Mouse (Mus musculus) lung, adult 10 weeks (tissue): ENCODE results near the gene Tfb2m. TPM values are rescaled to one million over a fixed set of nuclear protein-coding genes. Genes with fewer than 3 reads are reported as not detected.

Source experiments
- polyA plus RNA-seq: library from polyadenylated mRNA; stranded (reverse); fragments of 350-450 nt; fragmentation: Illumina TruSeq; extraction: RNeasy Lipid Tissue Mini Kit (QIAGEN cat#74804); gene quantifications from one replicate; pipeline ENCODE4 v1.2.3, GENCODE M21; 2014; ENCODE audit warnings: low read depth, low replicate concordance; ENCODE audit not compliant: insufficient read depth

Tfb2m gene
- 13.5 TPM for polyA plus RNA-seq

DNA sequence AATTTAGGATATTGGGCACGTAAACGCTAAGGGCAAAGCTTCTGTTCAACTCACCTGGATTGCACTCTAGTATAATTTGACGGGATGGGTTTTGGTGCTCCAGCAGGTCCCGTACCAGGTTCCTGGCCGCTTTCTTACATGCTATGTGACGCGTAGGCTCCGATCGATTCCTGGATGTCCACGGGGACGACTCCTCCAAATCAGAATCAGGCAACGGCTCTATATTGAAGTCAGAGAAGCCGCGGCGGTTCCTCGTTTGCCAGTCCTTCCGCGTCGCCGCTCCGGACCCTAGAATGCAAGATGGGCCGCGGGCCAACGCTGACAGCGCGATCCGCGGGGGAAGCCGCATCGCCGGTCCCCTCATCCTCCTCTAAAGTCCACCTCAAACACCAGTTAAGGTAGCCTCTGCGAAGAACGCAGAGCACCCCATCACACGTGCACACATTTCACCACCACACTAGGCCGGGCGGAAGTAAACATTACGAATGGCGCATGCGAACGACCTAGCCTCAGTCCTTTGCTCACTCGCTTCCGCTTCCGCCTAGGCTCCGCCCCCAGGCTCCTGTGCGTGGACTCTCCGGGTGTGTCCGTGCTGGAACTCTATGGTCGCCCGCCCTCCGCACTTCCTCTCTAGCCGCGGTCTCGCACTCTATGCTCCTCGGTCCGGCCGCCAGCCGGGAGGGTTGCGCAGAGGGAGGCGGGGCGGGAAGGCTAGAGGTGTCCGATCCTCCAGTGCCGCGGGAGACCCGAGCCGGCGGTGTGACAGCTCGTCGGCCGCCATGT lies at the start of gene Tfb2m, which contains the start of gene Cnst:
Gene Tfb2m (minus strand): TSS at position 500 of the 783 bp plus-strand sequence.
Gene Cnst (plus strand): TSS at position 603 of the 783 bp plus-strand sequence.

DNA sequence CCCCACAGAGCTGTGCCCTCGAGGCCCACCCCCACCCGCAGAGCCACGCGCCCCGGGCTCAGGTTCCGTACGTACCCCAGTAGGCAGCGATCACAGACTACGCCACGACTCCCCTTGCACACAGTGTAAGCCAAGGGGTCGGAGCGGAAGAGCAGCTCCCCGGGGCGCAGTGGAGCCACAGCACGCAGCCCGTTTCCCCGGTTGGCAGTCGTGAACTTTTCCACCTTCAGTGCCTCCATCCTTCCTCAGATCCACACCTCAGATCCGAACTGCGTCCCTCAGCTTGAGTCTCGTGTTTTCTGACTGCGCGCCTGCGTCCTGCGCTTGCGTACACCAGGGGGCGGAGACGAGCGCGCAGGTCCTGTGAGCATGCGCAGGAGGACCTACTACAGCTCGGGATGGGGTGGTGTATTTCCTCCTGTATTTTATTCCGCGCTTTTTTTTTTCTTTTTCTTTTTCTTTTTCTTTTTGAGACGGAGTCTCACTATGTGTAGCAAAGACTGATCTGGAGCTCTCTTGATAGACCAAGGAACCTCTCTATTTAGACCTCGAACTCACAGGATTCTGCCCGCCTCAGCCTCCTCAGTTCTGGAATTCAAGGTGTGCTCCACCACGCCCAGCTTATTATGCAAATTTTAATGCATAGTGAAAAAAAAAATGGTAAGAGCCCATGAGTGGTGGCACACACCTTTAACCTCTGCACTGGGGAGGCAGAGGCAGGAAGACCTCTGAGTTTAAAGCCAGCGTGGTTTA lies 28.2 kb downstream of the Tfb2m start, which contains the start of gene Smyd3:
Gene Smyd3 (minus strand): TSS at position 329 of the 753 bp plus-strand sequence.

Other genes starting within 250 kb of the Tfb2m start
- 7.1 TPM for gene Smyd3, start 28.2 kb downstream of the Tfb2m start, polyA plus RNA-seq
- gene Cnst, start 103 bp upstream of the Tfb2m start, polyA plus RNA-seq = 11.5 TPM
- 22.0 TPM for gene Sccpdh, start 121.9 kb upstream of the Tfb2m start, polyA plus RNA-seq
- not detected for gene Kif28, start 199.0 kb upstream of the Tfb2m start, polyA plus RNA-seq